8 mouse cellular contexts compared by ENCODE assay signal in the genomic region with DNA sequence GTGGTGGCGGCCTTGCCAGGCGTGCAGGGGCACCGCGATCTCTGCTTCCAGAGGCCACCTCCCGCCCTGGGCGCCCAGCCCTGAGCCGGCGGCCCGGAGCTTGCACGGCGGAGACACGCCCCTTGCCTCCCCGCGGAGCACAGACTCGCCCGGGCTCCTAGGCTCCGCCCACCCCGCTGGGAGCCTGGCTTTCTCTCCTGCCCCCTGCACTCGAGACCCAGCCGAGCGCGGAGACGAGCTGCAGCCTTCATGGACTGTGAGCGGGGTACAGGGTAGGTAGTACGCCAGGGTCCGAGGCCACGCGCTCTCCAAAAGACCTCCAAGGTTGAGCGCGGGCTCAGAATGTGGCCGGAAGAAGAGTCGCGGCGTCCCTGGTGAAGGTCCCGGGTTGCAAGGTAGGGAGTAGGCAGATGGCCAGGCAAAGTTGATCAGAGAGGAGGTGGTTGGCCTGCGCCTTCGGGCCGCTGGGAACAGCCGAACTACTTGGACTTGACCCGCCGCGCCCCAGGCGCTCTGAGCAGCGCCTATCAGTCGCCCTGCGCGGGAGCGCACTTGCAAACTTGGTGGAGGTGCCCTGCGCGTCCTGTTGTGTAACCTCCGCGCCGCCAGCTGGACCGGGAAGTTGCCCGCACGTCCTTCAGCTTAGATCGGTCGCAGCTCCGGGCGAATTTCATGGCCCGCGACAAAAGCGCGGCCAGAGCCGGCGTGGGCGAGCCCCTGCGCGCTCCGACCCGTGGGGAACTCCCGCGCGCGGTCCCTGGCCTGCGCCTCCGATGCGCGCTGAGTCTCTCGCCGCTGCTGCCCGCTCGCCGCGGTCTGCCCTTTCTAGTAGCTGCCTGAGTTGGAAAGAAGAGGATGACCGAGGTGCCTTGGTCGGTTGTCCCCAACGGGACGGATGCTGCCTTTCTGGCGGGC. TPM values are rescaled to one million over a fixed set of nuclear protein-coding genes. Genes with fewer than 3 reads are reported as not detected.
A peak's percentile ranks its signal among the peaks of the same experiment; 100 is the strongest.
DNase-seq lines count a peak whose midpoint lies in the region; ATAC-seq and TF ChIP-seq lines count a peak whose summit lies in the region.

A gene (plus strand): TSS at position 209 of the 915 bp plus-strand sequence.

- H3K4me3 ChIP-seq in lung, embryonic 16.5 days (ENCODE audit: low read length): peak within 1 kb of the TSS; percentile 59
- peak within 1 kb of the TSS; percentile 67 for H3K4me3 ChIP-seq in thymus, adult 2 months (ENCODE audit: control insufficient read depth, insufficient read depth, low read length)

- peak within 1 kb of the TSS; percentile 82 for H3K4me2 ChIP-seq in lung, embryonic 16.5 days (ENCODE audit: low read depth, low read length)

- H3K36me3 ChIP-seq in lung, embryonic 16.5 days (ENCODE audit: control insufficient read depth, insufficient read depth, low read length): no peaks in the 10 kb centered on the region
- no peaks in the 10 kb centered on the region for H3K36me3 ChIP-seq in thymus, adult 2 months (ENCODE audit: control insufficient read depth, insufficient read depth, low read length)

- peak within 1 kb of the TSS; percentile 59 for H3K9ac ChIP-seq in lung, embryonic 16.5 days (ENCODE audit: low read length)

- no peak for TF ChIP-seq CTCF in thymus, adult 2 months (IDR thresholded peaks at IDR 0.05; ENCODE audit: borderline replicate concordance, control insufficient read depth, extremely low read depth, insufficient read depth, low read length, poor library complexity)

- H3K27ac ChIP-seq in lung, embryonic 16.5 days (ENCODE audit: low read length): 0 out of 2 replicates have a peak within 1 kb of the TSS, but pooled peaks have one; percentile 37
- no peak within 1 kb of the TSS for H3K27ac ChIP-seq in thymus, adult 2 months (ENCODE audit: control insufficient read depth, insufficient read depth, low read length)

- DNase-seq in Muller cell, postnatal 12 days (ENCODE audit: inconsistent ontology term): peak; percentile 86
- peak; percentile 6 for DNase-seq in cerebellum, adult 9-10 months
- peak; percentile 65 for DNase-seq in forelimb bud, embryonic 11.5 days (ENCODE audit: low read depth, low spot score)
- DNase-seq in layer of hippocampus, adult 9-11 months: peak; percentile 32
- DNase-seq in ovary, adult 18-20 months (ENCODE audit: low spot score): peak; percentile 85
- peak; percentile 79 for DNase-seq in thymus, adult 2 months

- 0 out of 2 replicates have a peak, but pooled peaks have one; percentile 7 for TF ChIP-seq POLR2A in thymus, adult 2 months (IDR thresholded peaks at IDR 0.05; ENCODE audit: control insufficient read depth, extremely low read depth, insufficient read depth, low read length, poor library complexity)

- H3K9me3 ChIP-seq in lung, embryonic 16.5 days (ENCODE audit: control insufficient read depth, low read length): no peaks in the 10 kb centered on the region

- peaks cover 9% of the 10 kb centered on the region; the same call in 1 of the 2 replicates for H3K4me1 ChIP-seq in lung, embryonic 16.5 days (replicated peaks; ENCODE audit: control insufficient read depth, insufficient read depth, low read length)
- H3K4me1 ChIP-seq in thymus, adult 2 months (replicated peaks; ENCODE audit: control insufficient read depth, insufficient read depth, low read length): peaks cover 10% of the 10 kb centered on the region

- no peaks in the 10 kb centered on the region for H3K27me3 ChIP-seq in lung, embryonic 16.5 days (ENCODE audit: control insufficient read depth, insufficient read depth, low read depth, low read length)
- no peaks in the 10 kb centered on the region; the same call in 1 of the 2 replicates for H3K27me3 ChIP-seq in thymus, adult 2 months (ENCODE audit: control insufficient read depth, insufficient read depth, low read length)

- WGBS in lung, embryonic 16.5 days: under 1% methylated on average over 87 of the region's 90 CpGs
- WGBS in thymus, adult 2 months: 1% methylated on average over 83 of the region's 90 CpGs

- peak; percentile 87 to 90 for ATAC-seq in hematopoietic stem cell, adult 5-6 weeks (replicated peaks in 1 of 2; ENCODE audit: insufficient read depth in 1 of 2, low FRiP score in 2 of 2, low TSS enrichment in 1 of 2, low read depth in 1 of 2, poor library complexity in 2 of 2, severe bottlenecking in 2 of 2)
- peak; percentile 98 for ATAC-seq in lung, embryonic 16.5 days (ENCODE audit: low read depth)

RNA-seq across cellular contexts. Expression of the gene that starts here (rescaled TPM):
- total RNA-seq in hematopoietic stem cell, adult 5-6 weeks (2017): 4.7 and 9.7 TPM in 2 replicates
- 5.7 TPM in 2 replicates for polyA plus RNA-seq in lung, embryonic 16.5 days (2015; fragmentation: Nextera tagmentation; extraction: Ambion mirVana)
- 1.6 and 2.1 TPM in 2 replicates for polyA plus RNA-seq in thymus, adult 2 months (2012; rRNA removed)

Comparison
In these comparisons a context has a peak if more than half of its experiments do, and no peak if none do; other contexts are left out.
1. DNase-seq: peak in every context shown above with its lines; median percentile 86 in Muller cell, postnatal 12 days; 85 in ovary, adult 18-20 months; 79 in thymus, adult 2 months; 65 in forelimb bud, embryonic 11.5 days; 32 in layer of hippocampus, adult 9-11 months; 6 in cerebellum, adult 9-10 months.